Mouse (Mus musculus): ENCODE measurements around the gene Olfr520.
"Not testable (repeated sequence)": the region's sequence is repeated elsewhere in the genome, so short reads cannot be mapped to it uniquely, and the experiment has no call there.

Olfr520 gene

GRCm38 (mm10) chr7:99711166-99711565, 18.9 kb upstream of the Olfr520 start, which contains the start of gene Slco2b1:
Slco2b1 (minus strand) TSS chr7:99711340.
- DNase-seq (ENCODE audit: low read depth in 2 of 2, low spot score in 2 of 2): no peak

GRCm38 (mm10) chr7:99712431-99712830, 17.6 kb upstream of the Olfr520 start:
- DNase-seq (ENCODE audit: low read depth in 2 of 2, low spot score in 2 of 2): no peak

DNA sequence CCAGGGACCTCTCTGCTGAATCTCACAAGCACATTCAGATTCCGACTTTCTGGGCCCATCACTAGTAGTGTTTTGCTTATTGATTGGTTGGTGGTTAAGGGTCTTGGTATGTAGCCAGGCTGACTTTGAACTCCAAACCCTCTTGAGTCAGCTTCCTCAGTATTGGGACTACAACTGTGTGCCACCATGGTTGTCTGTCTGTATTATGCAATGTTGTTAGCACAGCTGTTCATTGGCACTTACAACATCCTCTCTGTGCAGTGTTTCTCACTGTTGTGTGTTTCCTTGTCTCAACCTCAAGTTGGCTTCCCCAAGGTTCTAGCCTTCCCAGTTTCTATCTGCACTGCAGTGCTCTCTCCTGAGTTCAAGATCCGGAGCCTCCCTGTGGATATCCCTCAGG, 13.5 kb upstream of the Olfr520 start:
- no peak for DNase-seq (ENCODE audit: low read depth in 2 of 2, low spot score in 2 of 2)

DNA sequence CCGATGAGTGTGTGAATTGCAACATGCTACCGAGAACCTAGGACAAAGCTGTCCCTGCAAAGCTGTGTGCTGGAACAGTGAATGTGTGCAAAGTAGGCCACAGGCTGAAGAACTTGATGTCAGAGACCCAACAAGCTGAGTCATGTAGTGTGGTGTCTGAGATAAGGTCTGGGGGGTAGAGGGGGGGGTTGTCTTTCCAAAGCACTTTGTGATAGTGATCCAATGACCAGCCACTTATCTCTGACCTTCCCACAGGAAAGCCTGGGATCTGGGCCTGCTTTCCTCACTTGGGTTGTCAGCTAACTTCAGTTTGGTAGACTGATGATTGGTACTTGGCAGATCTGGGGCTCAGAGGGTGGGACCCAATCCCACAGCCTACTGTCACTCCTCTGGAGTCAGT, 4.5 kb downstream of the Olfr520 start:
- no peak for DNase-seq (ENCODE audit: low read depth in 2 of 2, low spot score in 2 of 2)

DNA sequence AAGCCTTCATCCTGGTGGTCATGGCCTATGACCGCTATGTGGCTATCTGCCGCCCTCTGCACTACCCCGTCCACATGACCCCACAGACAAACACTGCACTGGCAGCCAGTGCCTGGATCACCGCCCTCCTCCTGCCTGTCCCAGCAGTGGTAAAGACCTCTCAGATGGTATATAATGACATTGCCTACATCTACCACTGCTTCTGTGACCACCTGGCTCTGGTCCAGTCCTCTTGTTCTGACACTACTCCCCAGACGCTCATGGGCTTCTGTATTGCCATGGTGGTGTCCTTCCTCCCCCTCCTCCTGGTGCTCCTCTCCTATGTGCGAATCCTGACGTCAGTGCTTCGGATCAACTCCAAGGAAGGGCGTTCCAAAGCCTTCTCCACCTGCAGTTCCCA, 5.4 kb downstream of the Olfr520 start:
- DNase-seq (ENCODE audit: low read depth in 2 of 2, low spot score in 2 of 2): not testable (repeated sequence)

DNA sequence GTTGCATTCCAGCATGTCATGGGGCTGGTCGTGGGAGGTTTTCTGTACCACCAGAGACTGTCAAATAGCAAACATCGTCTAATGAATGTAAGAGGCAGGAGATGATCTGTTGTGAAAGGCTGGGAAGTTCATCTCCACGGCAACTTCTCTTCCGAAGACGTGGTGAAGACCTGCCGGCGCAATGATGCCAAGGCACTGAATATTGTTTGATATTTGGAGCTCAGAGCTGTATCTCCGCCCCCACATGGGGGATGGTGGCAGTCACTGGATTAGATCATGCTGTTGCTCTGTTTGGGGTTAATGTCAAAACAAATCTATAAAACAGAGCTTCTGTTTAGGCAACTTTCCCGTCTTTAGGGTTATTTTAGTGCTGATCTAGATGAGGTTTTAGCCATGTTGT, 9.2 kb downstream of the Olfr520 start:
- no peak for DNase-seq (ENCODE audit: low read depth in 2 of 2, low spot score in 2 of 2)

DNA sequence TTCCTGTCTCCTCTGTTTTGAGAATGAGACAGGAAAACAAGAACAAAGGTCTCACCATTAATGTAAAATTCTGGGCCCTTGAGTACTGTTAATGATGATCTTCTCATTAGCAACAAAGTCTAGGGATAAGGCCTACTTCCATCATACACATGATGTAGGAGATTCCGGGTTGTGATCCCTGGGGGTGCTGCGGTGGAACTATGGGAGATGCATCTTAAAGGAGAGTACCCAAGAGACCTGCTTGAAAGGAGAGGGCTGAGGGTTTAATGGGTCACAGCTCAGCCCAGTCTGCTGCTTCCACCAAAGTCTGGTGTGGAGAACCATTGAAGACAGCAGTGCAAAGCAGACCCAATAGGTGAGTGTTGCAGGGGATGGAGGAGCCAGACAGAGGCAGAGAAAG, 33.1 kb downstream of the Olfr520 start, which contains the start of gene Olfr521:
Gene Olfr521 (plus strand): TSS at position 301 of the 400 bp plus-strand sequence.
- DNase-seq (ENCODE audit: low read depth in 2 of 2, low spot score in 2 of 2): no peak

- DNase-seq (ENCODE audit: low read depth in 2 of 2, low spot score in 2 of 2): peak in 1 of 2 experiments; percentile 13
Observed at GRCm38 (mm10) chr7:99781385-99781784, 51.3 kb downstream of the Olfr520 start.

GRCm38 (mm10) chr7:99781916-99782315, 51.8 kb downstream of the Olfr520 start:
- no peak for DNase-seq (ENCODE audit: low read depth in 2 of 2, low spot score in 2 of 2)

DNA sequence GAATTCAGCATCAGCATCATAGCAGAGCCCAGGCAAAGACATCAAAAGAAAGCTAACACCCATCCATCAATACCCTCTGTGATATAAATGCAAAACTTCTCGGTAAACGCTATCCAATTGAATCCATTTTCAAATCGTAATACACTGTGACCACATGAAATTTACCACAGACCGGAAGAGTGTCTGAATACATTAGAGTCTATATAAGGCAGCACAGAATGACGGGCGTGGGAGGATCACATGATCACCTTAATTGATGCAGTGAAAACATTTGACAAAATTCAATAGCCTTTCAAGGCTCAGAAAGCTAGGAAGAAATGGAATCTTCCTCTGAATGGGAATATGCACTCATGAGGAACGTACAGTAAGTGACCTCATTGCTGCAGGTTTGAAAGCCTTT, 53.3 kb downstream of the Olfr520 start:
- no peak for DNase-seq (ENCODE audit: low read depth in 2 of 2, low spot score in 2 of 2)

DNA sequence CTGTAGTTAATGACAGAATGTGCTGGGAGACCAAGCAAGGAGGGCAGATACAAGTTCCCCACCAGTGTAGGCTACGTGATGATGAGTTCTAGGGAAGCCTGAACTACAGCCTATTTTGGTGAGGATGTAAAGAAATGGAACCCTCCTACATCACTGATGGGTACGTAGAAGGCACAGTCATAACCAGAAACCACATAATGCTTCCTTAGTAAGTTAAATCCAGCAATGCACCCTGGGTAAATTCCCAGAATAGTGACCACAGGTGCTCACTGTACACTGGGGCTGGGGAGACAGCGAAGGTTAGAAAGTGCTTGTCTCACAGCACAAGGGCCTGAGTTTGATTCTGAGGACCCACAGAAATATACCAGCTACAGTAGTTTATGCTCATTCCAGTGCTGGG, 55.5 kb downstream of the Olfr520 start:
- no peak for DNase-seq (ENCODE audit: low read depth in 2 of 2, low spot score in 2 of 2)
